Mouse (Mus musculus): Measurements from ENCODE around the gene Wdr31.

- TF ChIP-seq POLR2A (IDR thresholded peaks at IDR 0.05; ENCODE audit: low read depth, low read length) (no peak), CTCF (IDR thresholded peaks at IDR 0.05; ENCODE audit: extremely low read depth, insufficient read length, insufficient replicate concordance, low read depth, low read length) (no peak)
Observed at GRCm38 (mm10) chr4:62418448-62418847, 52.2 kb downstream of the Wdr31 start.

Data from small intestine, adult 2 months (tissue).